Mouse (Mus musculus) neural tube, embryonic 14.5 days (tissue): ENCODE measurements at regions not wholly inside any gene's neighbourhood (a gene's known extent, or its start where the extent isn't known, plus 50 kb on each side); places are given as distances from the start of the nearest gene placed in this dataset.
A peak's percentile ranks its signal among the peaks of the same experiment; 100 is the strongest.

Experiments
- ATAC-seq: fragments of 200-750 bp; cut with Nextera tagmentation; 2 replicates; pipeline ENCODE4 v1.8.0; 2017; ENCODE audit warnings: low read depth, mild to moderate bottlenecking, moderate TSS enrichment, moderate library complexity
- H3K27ac ChIP-seq: fragments of 300-500 bp; sonication (generic); 2 replicates; pipeline ENCODE4 v1.5.1; 2014; ENCODE audit warnings: low read depth, mild to moderate bottlenecking, control low read depth, low read length, moderate library complexity, mixed read lengths
- H3K27me3 ChIP-seq: fragments of 300-500 bp; sonication (generic); 2 replicates; pipeline ENCODE4 v1.6.1; 2014; ENCODE audit warnings: low read length; ENCODE audit not compliant: control insufficient read depth, insufficient read depth
- H3K36me3 ChIP-seq: fragments of 300-500 bp; sonication (generic); 2 replicates; pipeline ENCODE4 v1.6.1; 2014; ENCODE audit warnings: low read length, mixed read lengths; ENCODE audit not compliant: control insufficient read depth, insufficient read depth
- H3K4me1 ChIP-seq: fragments of 300-500 bp; sonication (generic); 2 replicates; pipeline ENCODE4 v1.6.1; 2014; ENCODE audit warnings: low read length; ENCODE audit not compliant: control insufficient read depth, insufficient read depth
- H3K4me2 ChIP-seq: fragments of 300-500 bp; sonication (generic); 2 replicates; pipeline ENCODE4 v1.6.1; 2014; ENCODE audit warnings: mild to moderate bottlenecking, low read depth, low read length, control low read depth
- H3K4me3 ChIP-seq: fragments of 300-500 bp; sonication (generic); 2 replicates; pipeline ENCODE4 v1.5.1; 2014; ENCODE audit warnings: low read depth, low read length, control low read depth, mixed read lengths
- H3K9ac ChIP-seq: fragments of 300-500 bp; sonication (generic); replicated peaks from 2 replicates; pipeline ENCODE4 v1.6.1; 2014; ENCODE audit warnings: low read depth, mild to moderate bottlenecking, control low read depth, low read length, mixed read lengths
- H3K9me3 ChIP-seq: fragments of 300-500 bp; sonication (generic); 2 replicates; pipeline ENCODE4 v1.6.1; 2016; ENCODE audit warnings: low read length; ENCODE audit not compliant: control insufficient read depth
- WGBS: fragments of 180-500 bp; shearing (Covaris S2); extraction: QIAGEN DNeasy Blood & Tissue Kit; methylation state at CpG from one replicate; pipeline ENCODE4 v1.1.7; 2014; 5-methylcytosine and 5-hydroxymethylcytosine counted together

DNA sequence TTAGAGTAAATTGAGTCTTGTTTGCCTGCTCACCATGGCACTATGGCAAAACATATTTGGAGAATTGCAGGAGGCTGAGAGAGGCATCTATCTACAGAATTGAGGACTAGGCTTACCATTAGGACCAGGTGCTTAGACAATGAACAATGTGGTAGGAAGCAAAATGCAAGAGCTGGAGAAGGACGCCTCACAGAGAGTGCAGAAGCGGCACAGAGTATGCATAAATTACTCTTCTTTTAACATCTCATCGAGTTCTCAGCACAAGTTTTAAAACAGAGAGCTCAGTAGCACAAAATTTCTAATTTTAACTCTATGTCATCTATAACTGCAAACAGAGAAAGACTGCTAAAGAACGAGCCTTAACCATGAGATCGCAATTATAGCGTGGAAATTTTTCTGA is 231.1 kb downstream of the Med10 start:
- no peaks in the 10 kb centered on the region for H3K27me3 ChIP-seq
- no peak for ATAC-seq
- no peaks in the 10 kb centered on the region for H3K36me3 ChIP-seq
- H3K4me3 ChIP-seq, result no peak overlapping the region
- H3K4me2 ChIP-seq, result no peak overlapping the region
- 66% methylated on average over 6 of the region's 6 CpGs for WGBS
- H3K9ac ChIP-seq, result no peak overlapping the region
- H3K9me3 ChIP-seq, result no peaks in the 10 kb centered on the region
- H3K27ac ChIP-seq, result no peak overlapping the region
- H3K4me1 ChIP-seq, result 0 out of 2 replicates have a peak, but pooled peaks cover 2% of the 10 kb centered on the region

DNA sequence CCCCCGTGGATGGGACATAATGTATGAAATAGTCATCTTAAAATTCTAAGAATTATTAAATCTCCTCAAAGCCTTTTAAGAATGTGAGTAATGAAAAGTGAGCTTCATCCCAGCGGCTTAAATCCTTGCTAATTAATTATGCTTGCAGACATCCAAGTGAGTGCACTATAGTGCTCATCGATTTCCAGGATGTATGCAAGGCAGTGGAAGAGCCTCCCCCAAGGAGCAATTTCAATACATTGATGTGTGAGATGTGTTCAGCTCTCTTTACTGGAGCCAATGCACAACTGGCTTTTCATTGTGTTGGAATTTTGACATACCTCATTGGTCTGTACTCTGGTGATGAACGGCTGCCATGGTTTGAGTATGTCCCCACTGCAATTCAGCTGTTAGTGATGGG is 231.6 kb downstream of the Med10 start:
- 0 out of 2 replicates have a peak, but pooled peaks cover 2% of the 10 kb centered on the region for H3K4me1 ChIP-seq
- no peaks in the 10 kb centered on the region for H3K36me3 ChIP-seq
- no peak overlapping the region for H3K9ac ChIP-seq
- H3K4me3 ChIP-seq, result no peak overlapping the region
- 53% methylated on average over 4 of the region's 4 CpGs for WGBS
- H3K27me3 ChIP-seq, result no peaks in the 10 kb centered on the region
- H3K4me2 ChIP-seq, result no peak overlapping the region
- no peaks in the 10 kb centered on the region for H3K9me3 ChIP-seq
- ATAC-seq, result no peak
- no peak overlapping the region for H3K27ac ChIP-seq

DNA sequence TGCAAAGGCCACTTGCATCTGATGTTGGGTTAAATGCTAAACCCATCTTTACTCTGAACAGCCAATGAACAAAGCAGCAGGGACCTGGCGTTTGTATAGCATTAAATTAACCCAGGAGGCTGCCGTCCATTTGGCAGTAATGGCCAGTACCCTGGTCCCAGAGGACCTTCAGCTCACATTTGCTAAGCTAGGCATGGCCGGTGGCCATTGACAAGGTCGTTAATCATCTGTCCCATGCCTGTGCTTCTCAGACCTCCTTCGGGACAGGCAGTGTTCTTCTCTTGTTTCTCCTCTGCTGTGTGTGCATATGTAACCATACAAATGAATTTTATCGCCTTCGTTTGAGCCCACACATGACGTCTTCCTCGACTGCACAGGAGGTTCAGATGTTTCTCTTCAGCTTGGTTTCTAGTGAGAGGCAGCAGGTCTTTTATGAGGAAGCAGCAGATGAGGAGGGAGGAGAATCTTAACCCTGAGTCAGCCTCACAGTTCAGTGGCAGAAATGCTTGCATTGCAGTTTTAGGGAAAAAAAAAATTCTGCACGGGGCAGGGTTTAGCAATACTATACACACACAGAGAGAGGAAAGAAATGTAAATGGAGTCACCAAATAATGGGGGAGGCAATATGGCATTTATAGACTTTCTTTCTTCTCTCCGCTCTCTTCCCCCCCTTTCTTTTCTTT is 235.9 kb downstream of the Med10 start:
- 22% methylated on average over 11 of the region's 11 CpGs for WGBS
- Histone ChIP-seq H3K36me3 (no peaks in the 10 kb centered on the region), H3K4me1 (0 out of 2 replicates have a peak, but pooled peaks cover 2% of the 10 kb centered on the region), H3K27ac (0 out of 2 replicates have a peak overlapping the region, but pooled peaks have one; percentile 13), H3K4me3 (no peak overlapping the region), H3K27me3 (no peaks in the 10 kb centered on the region), H3K9me3 (no peaks in the 10 kb centered on the region), H3K9ac (no peak overlapping the region), H3K4me2 (no peak overlapping the region)
- peak; percentile 76 for ATAC-seq

DNA sequence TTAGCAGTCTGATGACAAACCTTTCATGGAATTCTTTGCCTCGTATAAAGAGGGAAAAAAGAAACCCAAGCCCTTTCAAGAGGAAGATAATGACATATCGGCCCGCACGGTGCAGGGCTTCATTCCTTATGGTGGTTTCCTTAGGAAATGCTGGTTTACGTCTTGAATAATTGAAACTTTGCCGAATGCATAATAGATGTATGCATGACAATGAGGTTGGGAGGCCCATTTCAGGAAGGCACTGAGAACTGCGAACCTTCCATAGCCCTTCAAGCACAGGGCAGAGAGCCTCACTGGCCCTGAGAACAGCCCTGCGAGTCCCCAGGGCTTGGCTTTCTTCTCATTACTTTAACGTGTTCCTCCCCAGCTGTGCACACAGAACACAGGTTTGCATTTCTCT is 255.7 kb downstream of the Med10 start:
- H3K4me2 ChIP-seq, result no peak overlapping the region
- H3K36me3 ChIP-seq, result no peaks in the 10 kb centered on the region
- H3K4me3 ChIP-seq, result no peak overlapping the region
- peak; percentile 16; the same call in 1 of the 2 replicates for ATAC-seq
- no peaks in the 10 kb centered on the region for H3K27me3 ChIP-seq
- 0 out of 2 replicates have a peak, but pooled peaks cover 3% of the 10 kb centered on the region for H3K4me1 ChIP-seq
- H3K9me3 ChIP-seq, result no peaks in the 10 kb centered on the region
- 39% methylated on average over 9 of the region's 9 CpGs for WGBS
- H3K9ac ChIP-seq, result no peak overlapping the region
- 0 out of 2 replicates have a peak overlapping the region, but pooled peaks have one; percentile 11 for H3K27ac ChIP-seq

DNA sequence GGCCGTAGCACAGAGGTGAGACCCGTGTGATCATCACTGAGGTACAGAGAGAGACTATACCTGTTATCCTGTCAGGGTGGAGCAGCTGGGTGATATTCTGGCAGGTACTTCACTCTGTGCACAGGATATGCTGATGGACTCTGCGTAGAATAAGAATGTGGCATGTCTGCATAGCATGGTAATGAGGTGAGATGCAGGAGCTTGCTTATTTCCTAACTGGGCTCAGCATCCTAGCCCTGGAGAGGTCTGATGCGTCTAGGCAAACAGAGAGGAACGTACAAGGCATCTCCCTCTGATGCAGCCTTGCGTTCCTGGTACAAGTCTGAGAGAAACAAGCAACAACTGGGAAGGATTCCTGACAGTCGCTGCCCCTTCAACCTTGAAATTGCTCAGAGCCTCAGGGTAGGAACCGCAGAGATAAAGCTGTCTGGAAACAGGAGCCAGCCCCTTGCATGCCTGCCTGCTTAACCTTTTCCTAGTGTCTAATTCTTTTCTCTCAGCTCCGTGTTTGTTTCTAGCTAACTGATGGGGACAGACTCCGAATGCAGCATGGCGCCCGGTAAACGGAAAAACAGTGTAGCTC is 259.3 kb downstream of the Med10 start:
- Histone ChIP-seq H3K4me3 (no peak overlapping the region), H3K9me3 (no peaks in the 10 kb centered on the region), H3K4me1 (0 out of 2 replicates have a peak, but pooled peaks cover 3% of the 10 kb centered on the region), H3K9ac (no peak overlapping the region), H3K27me3 (no peaks in the 10 kb centered on the region), H3K4me2 (no peak overlapping the region), H3K27ac (no peak overlapping the region; the same call in 1 of the 2 replicates), H3K36me3 (no peaks in the 10 kb centered on the region)
- no peak for ATAC-seq
- 73% methylated on average over 13 of the region's 13 CpGs for WGBS

- Histone ChIP-seq H3K27me3 (no peaks in the 10 kb centered on the region), H3K4me2 (no peak overlapping the region), H3K9ac (no peak overlapping the region), H3K4me3 (no peak overlapping the region), H3K4me1 (no peaks in the 10 kb centered on the region), H3K36me3 (no peaks in the 10 kb centered on the region), H3K27ac (no peak overlapping the region), H3K9me3 (no peaks in the 10 kb centered on the region)
- ATAC-seq, result no peak
- WGBS, result 88% methylated on average over 6 of the region's 6 CpGs
Observed at GRCm38 (mm10) chr13:70073655-70074054, 271.5 kb downstream of the Med10 start.

GRCm38 (mm10) chr13:70075353-70075752 is 273.2 kb downstream of the Med10 start:
- Histone ChIP-seq H3K9ac (no peak overlapping the region), H3K4me2 (no peak overlapping the region), H3K9me3 (no peaks in the 10 kb centered on the region), H3K4me3 (no peak overlapping the region), H3K4me1 (no peaks in the 10 kb centered on the region), H3K27ac (no peak overlapping the region), H3K36me3 (no peaks in the 10 kb centered on the region), H3K27me3 (no peaks in the 10 kb centered on the region)
- WGBS, result 51% methylated on average over 4 of the region's 4 CpGs
- ATAC-seq, result no peak

DNA sequence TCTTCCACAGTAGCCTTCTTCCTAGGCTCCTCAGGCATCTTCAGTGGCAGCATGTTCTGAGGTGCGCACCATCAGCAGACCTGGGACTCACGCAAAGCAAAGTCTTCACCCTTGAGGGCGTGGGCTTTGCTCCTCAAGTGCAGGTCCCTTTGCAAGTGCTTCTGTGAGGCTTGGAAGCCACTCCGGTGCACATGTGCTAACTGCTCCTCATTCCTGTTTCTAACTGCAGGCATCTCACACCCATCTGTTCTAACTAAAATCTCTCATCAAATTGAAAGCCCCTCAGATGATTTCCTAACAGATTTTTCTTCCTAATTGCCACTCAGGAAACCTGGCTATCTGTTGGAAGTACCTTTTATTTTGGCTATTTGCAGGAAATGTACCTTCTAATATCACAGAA is 278.9 kb downstream of the Med10 start:
- 76% methylated on average over 4 of the region's 4 CpGs for WGBS
- no peak overlapping the region for H3K9ac ChIP-seq
- ATAC-seq, result no peak
- H3K27me3 ChIP-seq, result no peaks in the 10 kb centered on the region
- peak overlapping the region; percentile 29; the same call in 1 of the 2 replicates for H3K27ac ChIP-seq
- no peaks in the 10 kb centered on the region for H3K9me3 ChIP-seq
- H3K4me2 ChIP-seq, result no peak overlapping the region
- H3K4me1 ChIP-seq, result no peaks in the 10 kb centered on the region
- no peak overlapping the region for H3K4me3 ChIP-seq
- H3K36me3 ChIP-seq, result no peaks in the 10 kb centered on the region

DNA sequence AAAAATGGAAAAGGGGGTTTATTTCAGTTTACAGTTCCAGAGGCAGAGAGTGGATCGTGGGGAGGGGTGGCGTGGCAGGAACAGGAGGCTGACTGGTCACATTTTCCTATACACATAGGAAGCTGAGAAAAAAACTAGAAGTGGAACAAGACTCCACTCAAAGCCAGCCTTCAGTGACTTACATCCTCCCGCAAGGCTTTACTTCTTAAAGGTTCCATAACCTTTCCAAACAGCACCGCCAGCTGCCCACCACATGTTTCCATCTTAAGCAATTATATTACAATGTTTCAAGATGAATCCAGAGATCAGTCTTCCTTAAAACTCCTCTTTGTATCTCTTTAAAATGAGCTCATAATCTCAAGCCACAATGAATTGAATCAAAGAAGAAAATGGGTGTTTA is 290.7 kb downstream of the Med10 start:
- Histone ChIP-seq H3K27ac (no peak overlapping the region), H3K27me3 (no peaks in the 10 kb centered on the region), H3K9ac (no peak overlapping the region), H3K36me3 (no peaks in the 10 kb centered on the region), H3K4me2 (no peak overlapping the region), H3K9me3 (no peaks in the 10 kb centered on the region), H3K4me1 (no peaks in the 10 kb centered on the region; the same call in 1 of the 2 replicates), H3K4me3 (no peak overlapping the region)
- 76% methylated on average over 4 of the region's 4 CpGs for WGBS
- ATAC-seq, result no peak
